Mouse (Mus musculus): Measurements from ENCODE around the gene Havcr1. TPM values are rescaled to one million over a fixed set of nuclear protein-coding genes. Genes with fewer than 3 reads are reported as not detected.

Gene Havcr1
- polyA plus RNA-seq, 1 experiment from 2014 or later, result not detected

Other genes with a start within 250 kb of the Havcr1 start
- not detected in 2 replicates for gene Gm12169, start 210.9 kb upstream of the Havcr1 start, polyA plus RNA-seq (2015; fragmentation: Nextera tagmentation; extraction: Ambion mirVana)
- gene BC053393, start 163.5 kb upstream of the Havcr1 start, polyA plus RNA-seq (2015; fragmentation: Nextera tagmentation; extraction: Ambion mirVana), result not detected in 2 replicates
- gene Dppa1, start 105.8 kb upstream of the Havcr1 start, polyA plus RNA-seq (2015; fragmentation: Nextera tagmentation; extraction: Ambion mirVana), result not detected in 2 replicates
- 0.09 TPM in 1 of 2 replicates, not detected in the other for gene Timd2, start 28.0 kb upstream of the Havcr1 start, polyA plus RNA-seq (2015; fragmentation: Nextera tagmentation; extraction: Ambion mirVana)
- not detected in 2 replicates for gene Timd4, start 75.7 kb downstream of the Havcr1 start, polyA plus RNA-seq (2015; fragmentation: Nextera tagmentation; extraction: Ambion mirVana)

All from forebrain, embryonic 15.5 days (tissue).